Mouse (Mus musculus) A20 (cell line): ENCODE data around the gene Clcn2.

Source experiments
- DNase-seq: peaks from one replicate; pipeline ENCODE4 v3.0.0-alpha.2; 2011; ENCODE audit warnings: low read depth, low spot score

Clcn2 gene

GRCm38 (mm10) chr16:20722736-20723135, 5.2 kb upstream of the Clcn2 start:
- no peak for DNase-seq

GRCm38 (mm10) chr16:20721808-20722207, 4.3 kb upstream of the Clcn2 start:
- no peak for DNase-seq

GRCm38 (mm10) chr16:20717978-20718670, 578 bp upstream of the Clcn2 start:
- peak; percentile 62 for DNase-seq

GRCm38 (mm10) chr16:20716841-20717180, 735 bp downstream of the Clcn2 start:
- no peak for DNase-seq

- DNase-seq: peak; percentile 85
Observed at GRCm38 (mm10) chr16:20715976-20716840, 1.3 kb downstream of the Clcn2 start.

- no peak for DNase-seq
Observed at GRCm38 (mm10) chr16:20715566-20715965, 2.0 kb downstream of the Clcn2 start.

- DNase-seq: no peak
Observed at GRCm38 (mm10) chr16:20715161-20715560, 2.4 kb downstream of the Clcn2 start.

- no peak for DNase-seq
Observed at GRCm38 (mm10) chr16:20714307-20715080, 3.1 kb downstream of the Clcn2 start.

- no peak for DNase-seq
Observed at GRCm38 (mm10) chr16:20712889-20713288, 4.7 kb downstream of the Clcn2 start.

- DNase-seq: no peak
Observed at GRCm38 (mm10) chr16:20712190-20712589, 5.4 kb downstream of the Clcn2 start.

GRCm38 (mm10) chr16:20710810-20711209, 6.7 kb downstream of the Clcn2 start:
- DNase-seq: peak; percentile 42

GRCm38 (mm10) chr16:20710370-20710769, 7.2 kb downstream of the Clcn2 start:
- no peak for DNase-seq

- no peak for DNase-seq
Observed at GRCm38 (mm10) chr16:20708939-20709734, 8.4 kb downstream of the Clcn2 start.

- no peak for DNase-seq
Observed at GRCm38 (mm10) chr16:20708220-20708938, 9.2 kb downstream of the Clcn2 start.

- DNase-seq: no peak
Observed at GRCm38 (mm10) chr16:20706407-20707055, 11.0 kb downstream of the Clcn2 start.

- no peak for DNase-seq
Observed at GRCm38 (mm10) chr16:20705786-20706185, 11.8 kb downstream of the Clcn2 start.

- no peak for DNase-seq
Observed at GRCm38 (mm10) chr16:20703699-20704400, 13.7 kb downstream of the Clcn2 start.

GRCm38 (mm10) chr16:20703071-20703470, 14.5 kb downstream of the Clcn2 start:
- DNase-seq: no peak

GRCm38 (mm10) chr16:20702522-20702893, 15.0 kb downstream of the Clcn2 start:
- peak; percentile 64 for DNase-seq
